Mouse (Mus musculus): ENCODE data around the gene Rell1. TPM values are rescaled to one million over a fixed set of nuclear protein-coding genes. Genes with fewer than 3 reads are reported as not detected.

Gene Rell1
- polyA plus RNA-seq (2014; fragmentation: Nextera tagmentation; extraction: Ambion mirVana), result 5.0 and 5.4 TPM in 2 replicates

DNA sequence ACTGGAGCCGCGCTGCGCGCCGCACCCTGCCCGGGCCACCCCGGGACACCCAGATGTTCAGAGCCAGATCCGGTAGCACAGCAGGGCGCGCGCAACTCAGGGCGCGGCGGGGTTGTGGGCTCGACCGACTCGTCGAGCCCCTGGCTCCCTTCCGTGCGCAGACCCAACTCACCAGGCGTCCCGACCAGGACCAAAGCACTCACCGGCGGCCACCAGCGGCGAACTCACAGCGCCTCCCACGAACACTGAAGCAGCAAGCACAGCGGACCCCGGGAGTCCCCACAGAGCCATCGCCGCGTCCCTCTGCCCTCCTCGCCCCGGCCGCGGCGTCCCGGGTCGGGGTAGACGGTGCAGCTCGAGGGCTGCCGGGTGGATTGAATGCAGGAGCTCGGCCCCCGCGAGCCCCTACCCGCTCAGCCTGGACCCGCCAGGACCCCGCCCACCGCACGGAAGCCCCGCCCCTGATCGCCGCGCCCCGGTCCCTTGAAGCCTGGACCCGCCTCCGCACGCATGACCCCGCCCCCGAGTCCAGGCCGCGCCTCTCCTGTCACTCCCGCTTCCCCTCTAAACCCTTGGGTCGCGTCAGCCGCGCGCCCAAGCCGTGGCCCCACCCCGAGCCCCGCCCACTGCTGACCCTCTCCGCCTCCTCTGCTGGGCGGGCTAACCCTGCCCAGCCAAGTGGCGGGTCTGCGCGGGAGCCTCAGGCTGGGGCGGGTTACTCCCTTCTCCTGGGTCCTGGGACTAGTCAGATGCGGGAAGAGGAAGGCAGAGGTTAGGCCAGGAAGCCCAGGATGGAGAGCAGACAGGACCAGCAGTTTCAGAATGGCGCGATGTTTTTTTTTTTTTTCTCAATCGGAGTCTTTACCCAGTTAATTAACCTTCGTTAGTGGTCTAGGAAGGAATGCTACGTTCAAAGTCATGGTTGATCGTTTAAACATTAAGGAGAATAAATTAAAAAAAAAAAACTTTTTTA, at the start of gene Rell1:
TSS of gene Rell1 (minus strand) at position 455 of the 973 bp plus-strand sequence.
- Histone ChIP-seq H3K27ac (replicated peaks in 1 of 2; ENCODE audit: control insufficient read depth in 1 of 2, insufficient read depth in 1 of 2, low read depth in 2 of 2, low read length in 2 of 2) (peak within 1 kb of the TSS; percentile 6 to 69; a peak in 2 of 4 replicates), H3K4me3 (ENCODE audit: control insufficient read depth in 1 of 2, insufficient read depth in 1 of 2, low read depth in 1 of 2, low read length in 2 of 2) (peak within 1 kb of the TSS; percentile 58 to 73), H3K36me3 (ENCODE audit: control insufficient read depth, insufficient read depth, low read length) (no peaks in the 10 kb centered on the region), H3K4me2 (ENCODE audit: low read length) (peak within 1 kb of the TSS; percentile 76), H3K4me1 (ENCODE audit: control insufficient read depth in 2 of 2, insufficient read depth in 2 of 2, low read length in 2 of 2) (peaks cover 0 to 20% of the 10 kb centered on the region in 2 experiments; a peak in 2 of 4 replicates), H3K9me3 (ENCODE audit: control insufficient read depth, low read length) (no peaks in the 10 kb centered on the region), H3K9ac (ENCODE audit: low read length) (peak within 1 kb of the TSS; percentile 77), H3K27me3 (ENCODE audit: control insufficient read depth, insufficient read depth, low read length) (no peaks in the 10 kb centered on the region)
- ATAC-seq (ENCODE audit: insufficient number of reproducible peaks, insufficient read depth, low FRiP score, low read depth), result peak; percentile 96
- 1% methylated on average over 68 of the region's 85 CpGs for WGBS

DNA sequence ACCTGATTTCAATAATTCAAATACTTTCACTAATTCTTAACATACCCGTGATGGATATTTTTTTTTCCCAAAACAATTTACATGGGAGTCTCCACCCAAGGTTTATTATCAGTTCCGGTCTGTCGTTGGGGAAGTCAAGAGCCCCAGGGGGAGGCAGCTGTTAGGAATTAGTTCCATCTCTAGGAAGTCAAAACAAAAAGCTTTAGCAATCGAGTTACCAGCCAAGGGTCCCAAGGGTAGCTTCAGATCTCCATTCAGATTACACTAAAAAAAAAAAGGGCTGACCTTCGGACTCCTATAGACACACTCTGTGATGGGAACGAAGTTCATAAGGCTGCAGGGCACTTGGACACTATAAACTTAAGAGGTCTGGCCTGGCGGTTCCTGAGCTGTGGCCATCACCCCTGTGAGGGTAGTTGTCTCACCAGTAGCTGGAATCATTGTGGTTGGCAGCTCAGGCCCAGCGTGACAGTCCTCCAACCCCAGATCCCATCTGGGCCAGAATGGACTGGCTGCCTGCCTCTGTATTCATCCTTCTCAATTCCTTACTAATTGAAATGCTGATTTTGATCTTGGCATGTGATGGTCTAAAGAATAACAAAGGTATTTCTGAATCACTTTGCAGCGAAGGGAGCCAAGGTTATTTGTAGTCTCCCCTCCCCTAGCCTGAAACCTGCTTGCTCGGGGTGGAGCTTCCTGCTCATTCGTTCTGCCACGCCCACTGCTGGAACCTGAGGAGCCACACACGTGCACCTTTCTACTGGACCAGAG, 44.1 kb upstream of the Rell1 start:
- no peak overlapping the region for H3K27ac ChIP-seq (replicated peaks in 1 of 2; ENCODE audit: control insufficient read depth in 1 of 2, insufficient read depth in 1 of 2, low read depth in 2 of 2, low read length in 2 of 2)
- H3K4me3 ChIP-seq (ENCODE audit: control insufficient read depth in 1 of 2, insufficient read depth in 1 of 2, low read depth in 1 of 2, low read length in 2 of 2), result no peak overlapping the region
- 77% methylated on average over 11 of the region's 13 CpGs for WGBS
- H3K9ac ChIP-seq (ENCODE audit: low read length), result no peak overlapping the region
- ATAC-seq (ENCODE audit: insufficient number of reproducible peaks, insufficient read depth, low FRiP score, low read depth), result no peak
- H3K4me1 ChIP-seq (ENCODE audit: control insufficient read depth in 2 of 2, insufficient read depth in 2 of 2, low read length in 2 of 2), result no peaks in the 10 kb centered on the region
- no peaks in the 10 kb centered on the region for H3K36me3 ChIP-seq (ENCODE audit: control insufficient read depth, insufficient read depth, low read length)
- no peaks in the 10 kb centered on the region for H3K27me3 ChIP-seq (ENCODE audit: control insufficient read depth, insufficient read depth, low read length)
- no peak overlapping the region for H3K4me2 ChIP-seq (ENCODE audit: low read length)
- H3K9me3 ChIP-seq (ENCODE audit: control insufficient read depth, low read length), result no peaks in the 10 kb centered on the region

DNA sequence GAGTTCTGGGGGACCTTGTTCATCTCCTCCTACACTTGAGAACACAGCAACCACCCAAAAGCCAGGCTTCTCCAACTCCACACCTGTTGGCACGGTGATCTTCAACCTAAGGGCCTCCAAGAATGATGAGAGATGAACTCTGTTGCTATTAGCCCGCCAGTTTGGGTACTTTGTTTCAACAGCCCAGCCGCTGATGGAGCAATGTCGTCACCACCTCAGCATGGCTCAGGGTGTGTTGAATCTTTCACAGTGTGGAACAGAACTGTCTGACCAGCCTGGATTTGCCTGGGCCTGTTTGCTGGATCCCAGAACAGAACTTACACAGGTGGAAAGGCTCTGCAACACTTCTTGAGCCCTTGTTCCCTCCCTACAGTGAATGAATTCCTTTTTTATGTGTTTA, 37.9 kb upstream of the Rell1 start:
- Histone ChIP-seq H3K4me3 (ENCODE audit: control insufficient read depth in 1 of 2, insufficient read depth in 1 of 2, low read depth in 1 of 2, low read length in 2 of 2) (no peak overlapping the region), H3K4me2 (ENCODE audit: low read length) (no peak overlapping the region), H3K9me3 (ENCODE audit: control insufficient read depth, low read length) (0 out of 2 replicates have a peak, but pooled peaks cover 3% of the 10 kb centered on the region), H3K36me3 (ENCODE audit: control insufficient read depth, insufficient read depth, low read length) (no peaks in the 10 kb centered on the region), H3K27me3 (ENCODE audit: control insufficient read depth, insufficient read depth, low read length) (no peaks in the 10 kb centered on the region), H3K4me1 (ENCODE audit: control insufficient read depth in 2 of 2, insufficient read depth in 2 of 2, low read length in 2 of 2) (no peaks in the 10 kb centered on the region), H3K27ac (replicated peaks in 1 of 2; ENCODE audit: control insufficient read depth in 1 of 2, insufficient read depth in 1 of 2, low read depth in 2 of 2, low read length in 2 of 2) (no peak overlapping the region), H3K9ac (ENCODE audit: low read length) (no peak overlapping the region)
- WGBS, result 71% methylated on average over 4 of the region's 4 CpGs
- no peak for ATAC-seq (ENCODE audit: insufficient number of reproducible peaks, insufficient read depth, low FRiP score, low read depth)

DNA sequence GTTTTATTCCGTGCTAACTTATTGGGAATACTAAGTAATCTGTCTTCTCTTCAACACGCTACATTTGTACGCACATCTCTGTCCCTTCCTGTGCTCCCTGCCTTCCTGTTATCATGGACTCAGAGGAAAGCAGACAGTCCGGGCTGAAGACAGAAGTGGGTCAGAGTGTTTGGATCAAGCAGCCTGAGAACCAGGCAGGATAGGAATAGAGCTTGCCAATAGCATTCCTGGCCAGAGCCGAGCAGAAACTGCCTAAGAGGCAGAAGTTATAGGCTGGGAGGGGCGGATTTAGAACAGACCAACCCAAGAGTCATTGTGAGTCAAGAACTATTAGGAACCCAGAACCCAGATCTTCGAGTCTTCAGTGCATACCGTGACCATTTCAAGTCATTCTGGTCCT, 34.6 kb upstream of the Rell1 start:
- H3K9ac ChIP-seq (ENCODE audit: low read length), result no peak overlapping the region
- no peak for ATAC-seq (ENCODE audit: insufficient number of reproducible peaks, insufficient read depth, low FRiP score, low read depth)
- no peaks in the 10 kb centered on the region for H3K4me1 ChIP-seq (ENCODE audit: control insufficient read depth in 2 of 2, insufficient read depth in 2 of 2, low read length in 2 of 2)
- 0 out of 2 replicates have a peak, but pooled peaks cover 3% of the 10 kb centered on the region for H3K9me3 ChIP-seq (ENCODE audit: control insufficient read depth, low read length)
- H3K27me3 ChIP-seq (ENCODE audit: control insufficient read depth, insufficient read depth, low read length), result no peaks in the 10 kb centered on the region
- WGBS, result 81% methylated on average over 8 of the region's 8 CpGs
- H3K36me3 ChIP-seq (ENCODE audit: control insufficient read depth, insufficient read depth, low read length), result no peaks in the 10 kb centered on the region
- no peak overlapping the region for H3K4me2 ChIP-seq (ENCODE audit: low read length)
- H3K4me3 ChIP-seq (ENCODE audit: control insufficient read depth in 1 of 2, insufficient read depth in 1 of 2, low read depth in 1 of 2, low read length in 2 of 2), result no peak overlapping the region
- H3K27ac ChIP-seq (replicated peaks in 1 of 2; ENCODE audit: control insufficient read depth in 1 of 2, insufficient read depth in 1 of 2, low read depth in 2 of 2, low read length in 2 of 2), result no peak overlapping the region

DNA sequence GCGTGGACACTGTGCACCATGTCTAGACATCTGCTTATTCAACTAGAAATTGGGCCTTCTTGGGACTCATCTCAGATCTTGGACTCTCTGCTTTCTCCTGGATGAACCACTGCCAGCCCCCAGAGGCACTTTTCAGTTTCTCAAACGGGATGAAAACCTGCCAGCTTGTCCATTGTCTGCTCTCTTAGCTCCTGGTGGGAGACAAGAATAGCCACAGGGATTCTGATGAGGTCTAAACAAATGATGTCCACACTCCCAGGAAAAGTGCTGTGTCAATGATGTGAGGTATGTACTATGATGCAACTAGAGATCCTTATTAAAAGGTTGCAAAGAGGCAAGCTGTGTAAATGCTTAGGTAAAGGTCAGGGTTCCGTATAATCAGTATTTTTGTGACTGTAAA, 25.2 kb upstream of the Rell1 start:
- H3K4me2 ChIP-seq (ENCODE audit: low read length), result no peak overlapping the region
- ATAC-seq (ENCODE audit: insufficient number of reproducible peaks, insufficient read depth, low FRiP score, low read depth), result no peak
- H3K9ac ChIP-seq (ENCODE audit: low read length), result no peak overlapping the region
- no peaks in the 10 kb centered on the region for H3K27me3 ChIP-seq (ENCODE audit: control insufficient read depth, insufficient read depth, low read length)
- H3K4me1 ChIP-seq (ENCODE audit: control insufficient read depth in 2 of 2, insufficient read depth in 2 of 2, low read length in 2 of 2), result no peaks in the 10 kb centered on the region
- H3K36me3 ChIP-seq (ENCODE audit: control insufficient read depth, insufficient read depth, low read length), result no peaks in the 10 kb centered on the region
- no peak overlapping the region for H3K4me3 ChIP-seq (ENCODE audit: control insufficient read depth in 1 of 2, insufficient read depth in 1 of 2, low read depth in 1 of 2, low read length in 2 of 2)
- no peak overlapping the region for H3K27ac ChIP-seq (replicated peaks in 1 of 2; ENCODE audit: control insufficient read depth in 1 of 2, insufficient read depth in 1 of 2, low read depth in 2 of 2, low read length in 2 of 2)
- no peaks in the 10 kb centered on the region for H3K9me3 ChIP-seq (ENCODE audit: control insufficient read depth, low read length)
- 58% methylated on average over 3 of the region's 3 CpGs for WGBS

DNA sequence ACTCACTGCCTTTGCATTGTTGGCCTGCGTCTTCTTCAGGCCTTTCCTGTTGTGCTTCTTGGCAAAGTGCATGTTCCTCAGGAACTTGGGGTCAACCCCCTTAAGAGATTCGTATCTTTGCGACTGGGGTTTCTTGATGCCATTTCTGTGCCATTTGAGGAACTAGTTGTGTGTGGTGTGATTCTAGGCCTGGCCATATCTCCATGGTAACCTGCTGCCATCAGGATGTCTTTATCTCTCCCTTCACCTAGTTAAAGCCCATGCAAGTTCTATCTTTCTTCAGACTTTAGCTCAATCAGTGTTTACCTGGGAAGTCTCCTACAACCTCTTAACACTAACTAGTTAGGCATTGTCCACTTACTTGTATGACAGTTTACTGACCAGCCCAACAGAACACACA, 22.0 kb upstream of the Rell1 start:
- 84% methylated on average over 3 of the region's 3 CpGs for WGBS
- Histone ChIP-seq H3K4me1 (ENCODE audit: control insufficient read depth in 2 of 2, insufficient read depth in 2 of 2, low read length in 2 of 2) (no peaks in the 10 kb centered on the region), H3K4me3 (ENCODE audit: control insufficient read depth in 1 of 2, insufficient read depth in 1 of 2, low read depth in 1 of 2, low read length in 2 of 2) (no peak overlapping the region), H3K27ac (replicated peaks in 1 of 2; ENCODE audit: control insufficient read depth in 1 of 2, insufficient read depth in 1 of 2, low read depth in 2 of 2, low read length in 2 of 2) (no peak overlapping the region), H3K9me3 (ENCODE audit: control insufficient read depth, low read length) (no peaks in the 10 kb centered on the region), H3K9ac (ENCODE audit: low read length) (no peak overlapping the region), H3K36me3 (ENCODE audit: control insufficient read depth, insufficient read depth, low read length) (no peaks in the 10 kb centered on the region), H3K4me2 (ENCODE audit: low read length) (no peak overlapping the region), H3K27me3 (ENCODE audit: control insufficient read depth, insufficient read depth, low read length) (no peaks in the 10 kb centered on the region)
- ATAC-seq (ENCODE audit: insufficient number of reproducible peaks, insufficient read depth, low FRiP score, low read depth), result no peak

DNA sequence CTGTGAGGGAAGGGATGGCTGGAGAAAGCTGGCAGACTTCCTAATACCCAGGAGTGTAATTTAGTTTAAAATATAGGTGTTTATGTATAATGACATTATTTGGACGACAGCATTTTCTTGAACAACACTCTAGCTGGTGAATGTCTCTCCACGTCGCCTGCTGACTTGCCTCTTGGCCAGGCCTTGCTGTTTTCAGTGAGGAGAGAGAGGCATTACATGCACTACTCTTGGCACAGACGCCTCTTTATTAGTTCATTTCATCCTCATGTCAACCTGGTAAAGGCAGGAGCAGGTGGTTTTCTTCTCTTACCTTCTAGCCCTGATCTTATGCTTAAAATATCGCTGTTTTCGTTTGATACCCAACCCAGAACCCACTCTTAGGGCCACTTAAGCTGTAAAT, 17.6 kb upstream of the Rell1 start:
- no peak for ATAC-seq (ENCODE audit: insufficient number of reproducible peaks, insufficient read depth, low FRiP score, low read depth)
- 79% methylated on average over 6 of the region's 6 CpGs for WGBS
- no peak overlapping the region for H3K9ac ChIP-seq (ENCODE audit: low read length)
- no peak overlapping the region for H3K4me2 ChIP-seq (ENCODE audit: low read length)
- no peak overlapping the region for H3K27ac ChIP-seq (replicated peaks in 1 of 2; ENCODE audit: control insufficient read depth in 1 of 2, insufficient read depth in 1 of 2, low read depth in 2 of 2, low read length in 2 of 2)
- no peaks in the 10 kb centered on the region for H3K27me3 ChIP-seq (ENCODE audit: control insufficient read depth, insufficient read depth, low read length)
- H3K9me3 ChIP-seq (ENCODE audit: control insufficient read depth, low read length), result no peaks in the 10 kb centered on the region
- H3K4me3 ChIP-seq (ENCODE audit: control insufficient read depth in 1 of 2, insufficient read depth in 1 of 2, low read depth in 1 of 2, low read length in 2 of 2), result no peak overlapping the region
- no peaks in the 10 kb centered on the region for H3K36me3 ChIP-seq (ENCODE audit: control insufficient read depth, insufficient read depth, low read length)
- peaks cover 2 to 6% of the 10 kb centered on the region in 2 experiments; a peak in 2 of 4 replicates for H3K4me1 ChIP-seq (ENCODE audit: control insufficient read depth in 2 of 2, insufficient read depth in 2 of 2, low read length in 2 of 2)

Data from heart, embryonic 14.5 days (tissue).